Mouse (Mus musculus) heart, postnatal 0 days (tissue): ENCODE measurements around the gene Trim69. TPM values are rescaled to one million over a fixed set of nuclear protein-coding genes. Genes with fewer than 3 reads are reported as not detected.

Experiments
- ATAC-seq: fragments of 200-750 bp; cut with Nextera tagmentation; 2 replicates; pipeline ENCODE4 v1.8.0; 2017; ENCODE audit warnings: low read depth, moderate number of reproducible peaks, moderate library complexity; ENCODE audit not compliant: insufficient read depth
- DNase-seq: peaks from one replicate; pipeline ENCODE4 v3.0.0-alpha.2; 2016; ENCODE audit warnings: low spot score
- H3K27ac ChIP-seq: fragments of 300-500 bp; sonication (generic); 2 replicates; pipeline ENCODE4 v1.5.1; 2014; ENCODE audit warnings: low read depth, mild to moderate bottlenecking
- H3K27me3 ChIP-seq: fragments of 300-500 bp; sonication (generic); 2 replicates; pipeline ENCODE4 v1.6.1; 2014; ENCODE audit warnings: low read length, mixed read lengths; ENCODE audit not compliant: control insufficient read depth, insufficient read depth
- H3K36me3 ChIP-seq: fragments of 300-500 bp; sonication (generic); replicated peaks from 2 replicates; pipeline ENCODE4 v1.6.1; 2014; ENCODE audit warnings: low read length, mixed read lengths; ENCODE audit not compliant: control insufficient read depth, insufficient read depth
- H3K4me1 ChIP-seq: fragments of 300-500 bp; sonication (generic); 2 replicates; pipeline ENCODE4 v1.6.1; 2014; ENCODE audit warnings: antibody characterized with exemption; ENCODE audit not compliant: control insufficient read depth, insufficient read depth
- H3K4me2 ChIP-seq: fragments of 300-500 bp; sonication (generic); 2 replicates; pipeline ENCODE4 v1.6.1; 2014; ENCODE audit warnings: low read depth, mild to moderate bottlenecking, low read length, moderate library complexity
- H3K4me3 ChIP-seq: fragments of 300-500 bp; sonication (generic); 2 replicates; pipeline ENCODE4 v1.5.1; 2014; ENCODE audit warnings: low read depth, low read length
- H3K9ac ChIP-seq: fragments of 300-500 bp; sonication (generic); replicated peaks from 2 replicates; pipeline ENCODE4 v1.6.1; 2014; ENCODE audit warnings: low read depth, low read length, mixed read lengths
- H3K9me3 ChIP-seq: fragments of 300-500 bp; sonication (generic); replicated peaks from 2 replicates; pipeline ENCODE4 v1.6.1; 2016; ENCODE audit warnings: low read length; ENCODE audit not compliant: control insufficient read depth
- CTCF ChIP-seq: IDR thresholded peaks from 2 replicates; pipeline ENCODE4 v1.5.1; 2016; ENCODE audit warnings: antibody characterized with exemption, control low read depth, low read depth
- EP300 ChIP-seq: IDR thresholded peaks from 2 replicates; pipeline ENCODE4 v1.6.1; 2016; ENCODE audit warnings: antibody characterized with exemption, low read depth
- WGBS: fragments of 180-500 bp; shearing (Covaris S2); extraction: QIAGEN DNeasy Blood & Tissue Kit; methylation state at CpG from one replicate; pipeline ENCODE4 v1.1.7; 2014; 5-methylcytosine and 5-hydroxymethylcytosine counted together
- polyA plus RNA-seq: library from polyadenylated mRNA; unstranded; fragments of >200 nt; fragmentation: Nextera tagmentation; extraction: Ambion mirVana; gene quantifications from 2 replicates; pipeline ENCODE4 v1.2.1, GENCODE M21; 2015
- total RNA-seq: library from RNA; depleted of rRNA; stranded (reverse); fragments of >200 nt; gene quantifications from 2 replicates; pipeline ENCODE4 v1.2.3, GENCODE M21; 2014; ENCODE audit warnings: low replicate concordance

Gene Trim69
- total and polyA plus RNA-seq, 2 experiments from 2014 or later: not detected

GRCm38 (mm10) chr2:122127635-122128034, 32.9 kb upstream of the Trim69 start:
- no peak overlapping the region for H3K4me2 ChIP-seq
- no peak overlapping the region for H3K27ac ChIP-seq
- ATAC-seq: no peak
- H3K4me3 ChIP-seq: no peak overlapping the region
- H3K9me3 ChIP-seq: no peaks in the 10 kb centered on the region
- no peak for DNase-seq
- no peaks in the 10 kb centered on the region for H3K36me3 ChIP-seq
- no peak overlapping the region for H3K9ac ChIP-seq
- H3K27me3 ChIP-seq: no peaks in the 10 kb centered on the region
- no peak for TF ChIP-seq EP300
- TF ChIP-seq CTCF: no peak
- WGBS: 87% methylated on average over 4 of the region's 4 CpGs
- peaks cover 7% of the 10 kb centered on the region; the same call in 1 of the 2 replicates for H3K4me1 ChIP-seq

GRCm38 (mm10) chr2:122132078-122132477, 28.4 kb upstream of the Trim69 start:
- H3K4me2 ChIP-seq: no peak overlapping the region
- H3K36me3 ChIP-seq: no peaks in the 10 kb centered on the region
- H3K9me3 ChIP-seq: no peaks in the 10 kb centered on the region
- ATAC-seq: no peak
- no peak for TF ChIP-seq EP300
- no peak for TF ChIP-seq CTCF
- H3K9ac ChIP-seq: no peak overlapping the region
- H3K27me3 ChIP-seq: no peaks in the 10 kb centered on the region
- no peak overlapping the region for H3K4me3 ChIP-seq
- H3K4me1 ChIP-seq: no peaks in the 10 kb centered on the region
- no peak for DNase-seq
- no peak overlapping the region for H3K27ac ChIP-seq
- 71% methylated on average over 2 of the region's 2 CpGs for WGBS

- Histone ChIP-seq H3K36me3 (no peaks in the 10 kb centered on the region), H3K4me3 (no peak overlapping the region), H3K4me2 (no peak overlapping the region), H3K27me3 (no peaks in the 10 kb centered on the region), H3K9me3 (no peaks in the 10 kb centered on the region), H3K27ac (no peak overlapping the region), H3K4me1 (no peaks in the 10 kb centered on the region), H3K9ac (no peak overlapping the region)
- ATAC-seq: no peak
- no peak for DNase-seq
- WGBS: 63% methylated on average over 2 of the region's 2 CpGs
- TF ChIP-seq EP300 (no peak), CTCF (no peak)
These were observed 27.9 kb upstream of the Trim69 start for GRCm38 (mm10) chr2:122132618-122133017.

- H3K27ac ChIP-seq: no peak overlapping the region
- DNase-seq: no peak
- H3K27me3 ChIP-seq: no peaks in the 10 kb centered on the region
- ATAC-seq: no peak
- 51% methylated on average over 5 of the region's 5 CpGs for WGBS
- H3K9ac ChIP-seq: no peak overlapping the region
- no peak overlapping the region for H3K4me3 ChIP-seq
- no peaks in the 10 kb centered on the region for H3K36me3 ChIP-seq
- no peak overlapping the region for H3K4me2 ChIP-seq
- no peaks in the 10 kb centered on the region for H3K9me3 ChIP-seq
- no peaks in the 10 kb centered on the region for H3K4me1 ChIP-seq
- no peak for TF ChIP-seq EP300
- no peak for TF ChIP-seq CTCF
These were observed 22.5 kb upstream of the Trim69 start for GRCm38 (mm10) chr2:122137839-122138465.

GRCm38 (mm10) chr2:122140815-122141214, 19.7 kb upstream of the Trim69 start:
- ATAC-seq: no peak
- H3K9me3 ChIP-seq: no peaks in the 10 kb centered on the region
- TF ChIP-seq CTCF (no peak), EP300 (no peak)
- no peaks in the 10 kb centered on the region for H3K4me1 ChIP-seq
- no peak overlapping the region for H3K9ac ChIP-seq
- 58% methylated on average over 2 of the region's 2 CpGs for WGBS
- H3K4me2 ChIP-seq: no peak overlapping the region
- no peaks in the 10 kb centered on the region for H3K36me3 ChIP-seq
- no peak for DNase-seq
- no peaks in the 10 kb centered on the region for H3K27me3 ChIP-seq
- H3K4me3 ChIP-seq: no peak overlapping the region
- no peak overlapping the region for H3K27ac ChIP-seq
